Mouse (Mus musculus): ENCODE measurements around the gene Obox3. TPM values are rescaled to one million over a fixed set of nuclear protein-coding genes. Genes with fewer than 3 reads are reported as not detected.
"Not testable (repeated sequence)": the region's sequence is repeated elsewhere in the genome, so short reads cannot be mapped to it uniquely, and the experiment has no call there.

Gene Obox3
- not detected in 2 replicates for polyA plus RNA-seq (2014; fragmentation: Nextera tagmentation; extraction: Ambion mirVana)

GRCm38 (mm10) chr7:15639802-15640201 lies at the start of gene Obox3:
Gene Obox3 (minus strand): TSS chr7:15639902.
- H3K4me3 ChIP-seq (ENCODE audit: low read depth, low read length); ATAC-seq (replicated peaks; ENCODE audit: insufficient number of reproducible peaks, low FRiP score, low TSS enrichment, low read depth); H3K9ac ChIP-seq (replicated peaks; ENCODE audit: low read length); H3K4me2 ChIP-seq (ENCODE audit: low read depth, low read length); DNase-seq (ENCODE audit: low spot score); H3K27me3 ChIP-seq (ENCODE audit: control insufficient read depth, insufficient read depth, low read length); H3K4me1 ChIP-seq (ENCODE audit: control insufficient read depth, insufficient read depth, low read length); H3K36me3 ChIP-seq (replicated peaks; ENCODE audit: control insufficient read depth, insufficient read depth, low read depth, low read length); H3K9me3 ChIP-seq (replicated peaks; ENCODE audit: control insufficient read depth, low read length); H3K27ac ChIP-seq (replicated peaks; ENCODE audit: low read depth, low read length): not testable (repeated sequence)
- WGBS = 40% methylated on average over 1 of the region's 1 CpGs

GRCm38 (mm10) chr7:15509411-15509810 lies 130.3 kb downstream of the Obox3 start:
- not testable (repeated sequence) for H3K27ac ChIP-seq (replicated peaks; ENCODE audit: low read depth, low read length); H3K27me3 ChIP-seq (ENCODE audit: control insufficient read depth, insufficient read depth, low read length); H3K9me3 ChIP-seq (replicated peaks; ENCODE audit: control insufficient read depth, low read length); ATAC-seq (replicated peaks; ENCODE audit: insufficient number of reproducible peaks, low FRiP score, low TSS enrichment, low read depth); H3K4me3 ChIP-seq (ENCODE audit: low read depth, low read length); H3K4me1 ChIP-seq (ENCODE audit: control insufficient read depth, insufficient read depth, low read length); H3K9ac ChIP-seq (replicated peaks; ENCODE audit: low read length); H3K4me2 ChIP-seq (ENCODE audit: low read depth, low read length); DNase-seq (ENCODE audit: low spot score); H3K36me3 ChIP-seq (replicated peaks; ENCODE audit: control insufficient read depth, insufficient read depth, low read depth, low read length)
- 72% methylated on average over 4 of the region's 5 CpGs for WGBS

Other genes with a start within 250 kb of the Obox3 start
- not detected in 2 replicates for gene Obox5, start 110.2 kb upstream of the Obox3 start, polyA plus RNA-seq (2014; fragmentation: Nextera tagmentation; extraction: Ambion mirVana)
- not detected in 2 replicates for gene Obox6, start 199.8 kb upstream of the Obox3 start, polyA plus RNA-seq (2014; fragmentation: Nextera tagmentation; extraction: Ambion mirVana)
- gene Crx, start 240.1 kb upstream of the Obox3 start, polyA plus RNA-seq (2014; fragmentation: Nextera tagmentation; extraction: Ambion mirVana) = 0.10 TPM in 1 of 2 replicates, not detected in the other
- not detected in 2 replicates for gene Crxos, start 242.7 kb upstream of the Obox3 start, polyA plus RNA-seq (2014; fragmentation: Nextera tagmentation; extraction: Ambion mirVana)

All from embryonic facial prominence, embryonic 11.5 days (tissue).